Mouse (Mus musculus) erythroblast, embryonic 14.5 days (primary cell): Measurements from ENCODE around the gene Eif3c. TPM values are rescaled to one million over a fixed set of nuclear protein-coding genes. Genes with fewer than 3 reads are reported as not detected.

Experiments used
- H3K27me3 ChIP-seq: 2 replicates; pipeline ENCODE4 v1.6.1; 2012; ENCODE audit warnings: inconsistent platforms; ENCODE audit not compliant: control insufficient read depth
- H3K36me3 ChIP-seq: 2 replicates; pipeline ENCODE4 v1.6.1; 2012; ENCODE audit warnings: mild to moderate bottlenecking, inconsistent platforms; ENCODE audit not compliant: control insufficient read depth
- H3K4me1 ChIP-seq: 2 replicates; pipeline ENCODE4 v1.6.1; 2012; ENCODE audit warnings: inconsistent platforms; ENCODE audit not compliant: control insufficient read depth
- H3K4me3 ChIP-seq: replicated peaks from 2 replicates; pipeline ENCODE3; 2012; ENCODE audit warnings: moderate library complexity, mild to moderate bottlenecking, inconsistent platforms
- H3K9me3 ChIP-seq: 2 replicates; pipeline ENCODE4 v1.6.1; 2012; ENCODE audit warnings: low read length, inconsistent platforms, mixed read lengths; ENCODE audit not compliant: control insufficient read depth
- GATA1 ChIP-seq: IDR thresholded peaks from 2 replicates; pipeline ENCODE4 v1.6.1; 2012; ENCODE audit warnings: low read length, inconsistent platforms, mixed read lengths
- TAL1 ChIP-seq: IDR thresholded peaks from 3 replicates; pipeline ENCODE4 v1.6.1; 2012; ENCODE audit warnings: low read length, inconsistent platforms, mixed read lengths
- polyA plus RNA-seq: library from polyadenylated mRNA; stranded (reverse); fragments of >175 nt; gene quantifications from 2 replicates; pipeline ENCODE4 v1.2.3, GENCODE M21; 2012

The Eif3c gene
- polyA plus RNA-seq, 1 experiment: 6.2 TPM

DNA sequence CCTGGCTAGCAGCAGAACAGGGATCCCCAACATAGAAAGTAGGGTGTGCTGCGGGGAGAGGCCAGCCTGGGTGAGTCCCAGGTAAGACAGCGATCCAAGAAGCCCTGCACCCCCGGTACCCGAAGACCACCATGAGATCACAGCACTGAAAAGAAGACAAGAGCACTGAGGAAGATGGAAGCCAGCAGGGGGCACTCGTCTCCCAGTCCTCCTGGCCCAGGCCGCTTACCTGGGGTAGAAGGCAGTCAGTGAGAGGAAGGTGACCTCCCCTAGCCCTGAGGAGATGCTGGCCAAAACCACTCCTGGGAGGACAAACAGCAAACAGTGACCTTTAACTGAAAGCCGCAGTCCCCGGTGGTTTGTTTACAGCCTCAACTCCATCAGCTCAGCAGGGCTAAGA lies 13.0 kb upstream of the Eif3c start:
- H3K27me3 ChIP-seq: peaks cover under 1% of the 10 kb centered on the region; the same call in 1 of the 2 replicates
- H3K36me3 ChIP-seq: peaks cover 2% of the 10 kb centered on the region; the same call in 1 of the 2 replicates
- H3K4me3 ChIP-seq: no peak overlapping the region
- TF ChIP-seq GATA1: no peak
- TF ChIP-seq TAL1: no peak
- H3K9me3 ChIP-seq: no peaks in the 10 kb centered on the region
- H3K4me1 ChIP-seq: peaks cover 17% of the 10 kb centered on the region

GRCm38 (mm10) chr7:126576946-126577345 lies 10.7 kb upstream of the Eif3c start:
- H3K27me3 ChIP-seq: no peaks in the 10 kb centered on the region
- H3K36me3 ChIP-seq: peaks cover 9% of the 10 kb centered on the region

DNA sequence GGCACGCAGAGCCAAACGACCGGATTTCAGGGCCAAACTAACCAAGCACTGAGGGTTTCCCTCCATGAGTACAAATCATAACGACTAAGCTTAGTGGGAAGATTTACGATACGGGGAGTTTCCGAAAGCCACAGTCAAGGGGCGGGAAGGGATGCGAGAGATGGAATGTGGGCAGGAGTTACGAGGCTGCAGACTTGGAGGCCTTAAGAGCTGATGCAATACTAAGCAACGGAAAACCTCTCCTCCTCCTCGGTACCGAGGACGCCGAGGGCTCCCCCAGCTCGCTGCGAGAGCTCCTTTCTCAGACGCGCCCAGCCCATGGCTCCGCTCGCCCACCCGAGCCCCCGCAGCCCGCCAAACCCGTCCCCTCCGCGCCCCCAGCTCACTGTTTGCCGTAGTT lies 518 bp downstream of the Eif3c start:
- Histone ChIP-seq H3K36me3 (peaks cover 40% of the 10 kb centered on the region), H3K4me1 (peaks cover 26% of the 10 kb centered on the region), H3K9me3 (no peaks in the 10 kb centered on the region), H3K27me3 (no peaks in the 10 kb centered on the region), H3K4me3 (peak overlapping the region; percentile 89)
- TF ChIP-seq TAL1 (no peak), GATA1 (no peak)

More at GRCm38 (mm10) chr7:126576946-126577345, 10.7 kb upstream of the Eif3c start:
- no peaks in the 10 kb centered on the region for H3K9me3 ChIP-seq
- H3K4me3 ChIP-seq: no peak overlapping the region
- peaks cover under 1% of the 10 kb centered on the region for H3K4me1 ChIP-seq
- TF ChIP-seq GATA1 (no peak), TAL1 (no peak)

DNA sequence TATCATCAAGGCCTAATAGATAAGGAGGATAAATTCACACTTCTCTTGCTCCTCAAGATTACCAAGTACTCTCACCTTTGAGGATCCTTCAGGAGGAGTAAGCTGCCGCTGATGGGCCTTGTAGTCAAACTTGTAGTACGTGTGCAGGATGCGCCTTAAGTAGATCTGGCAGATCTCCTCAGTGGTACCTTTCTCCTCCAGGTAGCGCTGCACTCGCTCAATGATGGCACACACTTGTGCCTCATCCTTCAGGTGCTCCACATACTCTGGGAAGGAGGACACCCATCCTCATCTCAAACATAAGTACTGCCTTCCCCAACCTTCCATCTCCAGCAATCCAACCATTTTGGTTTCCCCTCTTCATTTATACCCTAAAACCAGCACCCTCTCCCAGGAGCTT lies 9.6 kb downstream of the Eif3c start:
- Histone ChIP-seq H3K4me1 (no peaks in the 10 kb centered on the region), H3K9me3 (no peaks in the 10 kb centered on the region), H3K27me3 (no peaks in the 10 kb centered on the region), H3K36me3 (peaks cover 98% of the 10 kb centered on the region), H3K4me3 (no peak overlapping the region)
- TF ChIP-seq TAL1 (no peak), GATA1 (no peak)

- Histone ChIP-seq H3K4me1 (no peaks in the 10 kb centered on the region), H3K27me3 (no peaks in the 10 kb centered on the region), H3K4me3 (no peak overlapping the region), H3K36me3 (peaks cover 99% of the 10 kb centered on the region), H3K9me3 (no peaks in the 10 kb centered on the region)
- no peak for TF ChIP-seq TAL1
- TF ChIP-seq GATA1: no peak
Measured at GRCm38 (mm10) chr7:126554796-126555195, 11.4 kb downstream of the Eif3c start.

- no peak for TF ChIP-seq TAL1
- TF ChIP-seq GATA1: no peak
- peaks cover 71% of the 10 kb centered on the region for H3K36me3 ChIP-seq
Measured at GRCm38 (mm10) chr7:126545631-126546030, 20.6 kb downstream of the Eif3c start.

DNA sequence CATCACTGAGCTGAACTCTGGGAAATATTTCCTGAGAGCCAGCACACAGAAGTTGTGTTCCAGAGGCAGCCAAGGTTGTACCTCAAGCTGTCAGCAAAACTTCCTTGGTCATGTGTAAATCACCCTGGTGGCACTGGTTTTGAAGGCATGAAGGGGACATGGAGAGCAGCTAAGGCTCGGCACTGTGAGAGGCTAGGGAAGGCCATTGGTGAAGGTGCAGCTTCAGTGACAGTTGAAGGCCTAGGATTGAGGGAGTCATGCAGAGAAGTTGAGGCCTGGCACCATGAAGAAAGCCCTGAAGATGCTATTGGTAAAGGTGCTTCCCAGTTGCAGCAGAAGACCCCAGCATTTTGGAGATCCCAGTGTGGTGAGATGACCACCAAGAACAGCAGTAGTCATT lies 24.6 kb downstream of the Eif3c start:
- no peak for TF ChIP-seq GATA1
- TF ChIP-seq TAL1: no peak

More at GRCm38 (mm10) chr7:126545631-126546030, 20.6 kb downstream of the Eif3c start:
- no peak overlapping the region for H3K4me3 ChIP-seq
- H3K9me3 ChIP-seq: no peaks in the 10 kb centered on the region
- no peaks in the 10 kb centered on the region for H3K27me3 ChIP-seq
- no peaks in the 10 kb centered on the region for H3K4me1 ChIP-seq

GRCm38 (mm10) chr7:126537820-126538585 lies 28.2 kb downstream of the Eif3c start:
- H3K27me3 ChIP-seq: peaks cover 28% of the 10 kb centered on the region
- no peaks in the 10 kb centered on the region for H3K9me3 ChIP-seq
- TF ChIP-seq GATA1 (no peak), TAL1 (no peak)
- no peak overlapping the region for H3K4me3 ChIP-seq
- H3K36me3 ChIP-seq: no peaks in the 10 kb centered on the region; the same call in 1 of the 2 replicates
- peaks cover 4% of the 10 kb centered on the region for H3K4me1 ChIP-seq

More for the DNA sequence above, 24.6 kb downstream of the Eif3c start:
- peaks cover 32% of the 10 kb centered on the region for H3K36me3 ChIP-seq
- peaks cover 6% of the 10 kb centered on the region for H3K27me3 ChIP-seq
- H3K4me3 ChIP-seq: no peak overlapping the region
- H3K9me3 ChIP-seq: no peaks in the 10 kb centered on the region
- H3K4me1 ChIP-seq: no peaks in the 10 kb centered on the region

GRCm38 (mm10) chr7:126536466-126536865 lies 29.7 kb downstream of the Eif3c start:
- no peaks in the 10 kb centered on the region for H3K36me3 ChIP-seq
- no peak for TF ChIP-seq TAL1
- no peak for TF ChIP-seq GATA1
- H3K4me3 ChIP-seq: no peak overlapping the region

DNA sequence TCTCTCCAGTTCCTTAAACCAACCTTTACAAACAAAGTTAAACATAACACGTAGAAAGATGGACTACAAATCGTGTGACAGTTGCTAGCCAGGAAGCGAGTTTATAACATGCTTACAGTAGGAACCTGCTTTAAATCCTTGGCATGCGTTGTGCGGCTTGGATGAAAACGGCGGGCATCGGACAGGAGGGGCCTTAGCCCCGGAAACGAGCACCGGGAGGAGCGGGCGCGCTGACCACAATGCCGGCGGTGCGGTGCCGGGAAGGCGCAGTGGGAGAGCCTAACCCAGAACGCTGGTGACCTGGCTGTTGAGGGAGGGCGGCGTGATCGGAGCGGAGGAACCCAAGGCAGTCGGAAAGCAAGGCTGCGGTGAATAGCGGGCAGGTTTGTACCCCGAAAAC lies 30.4 kb downstream of the Eif3c start:
- H3K4me1 ChIP-seq: peaks cover 4% of the 10 kb centered on the region
- no peaks in the 10 kb centered on the region for H3K36me3 ChIP-seq
- H3K9me3 ChIP-seq: no peaks in the 10 kb centered on the region
- H3K27me3 ChIP-seq: peaks cover 28% of the 10 kb centered on the region
- TF ChIP-seq GATA1 (no peak), TAL1 (no peak)
- peak overlapping the region; percentile 50 for H3K4me3 ChIP-seq

More at GRCm38 (mm10) chr7:126536466-126536865, 29.7 kb downstream of the Eif3c start:
- peaks cover 28% of the 10 kb centered on the region for H3K27me3 ChIP-seq
- no peaks in the 10 kb centered on the region for H3K9me3 ChIP-seq
- peaks cover 4% of the 10 kb centered on the region for H3K4me1 ChIP-seq
